Mouse (Mus musculus): ENCODE results near the gene Cacng7. TPM values are rescaled to one million over a fixed set of nuclear protein-coding genes. Genes with fewer than 3 reads are reported as not detected.
"Not testable (repeated sequence)": the region's sequence is repeated elsewhere in the genome, so short reads cannot be mapped to it uniquely, and the experiment has no call there.

The Cacng7 gene
- total and polyA plus RNA-seq, 2 experiments from 2014 or later = 0.15 to 4.0 TPM

DNA sequence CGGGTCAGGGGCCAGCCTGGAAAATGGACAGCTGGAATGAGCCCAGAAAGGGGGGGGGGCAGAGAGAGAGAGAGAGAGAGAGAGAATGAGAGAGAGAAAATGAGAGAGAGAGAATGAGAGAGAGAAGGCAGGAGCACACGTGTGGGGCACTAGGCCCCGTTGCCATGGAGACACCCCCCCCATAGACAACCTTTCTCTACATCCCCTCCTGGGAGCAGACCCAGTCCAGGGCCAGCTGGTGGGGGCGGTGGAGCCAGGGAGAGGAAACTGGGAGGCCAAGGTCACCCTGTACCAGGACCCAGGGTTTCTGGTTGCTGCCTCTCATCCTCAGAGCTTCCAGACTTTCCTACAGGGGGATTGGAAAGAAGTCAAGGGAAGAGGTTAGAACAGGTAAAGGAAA, 59.1 kb downstream of the Cacng7 start:
- no peak for DNase-seq (ENCODE audit: low spot score)
- H3K27me3 ChIP-seq (ENCODE audit: control insufficient read depth, insufficient read depth, low read length) = no peaks in the 10 kb centered on the region
- no peak overlapping the region for H3K4me3 ChIP-seq (ENCODE audit: low read depth, low read length)
- no peaks in the 10 kb centered on the region for H3K9me3 ChIP-seq (replicated peaks; ENCODE audit: control insufficient read depth, low read length)
- ATAC-seq (ENCODE audit: insufficient read depth, low read depth) = no peak
- no peaks in the 10 kb centered on the region for H3K4me1 ChIP-seq (ENCODE audit: control insufficient read depth, insufficient read depth)
- H3K27ac ChIP-seq (ENCODE audit: low read depth) = no peak overlapping the region
- TF ChIP-seq EP300 (IDR thresholded peaks at IDR 0.05; ENCODE audit: low read depth) = no peak
- no peak overlapping the region for H3K9ac ChIP-seq (replicated peaks; ENCODE audit: low read depth, low read length)
- H3K36me3 ChIP-seq (replicated peaks; ENCODE audit: control insufficient read depth, insufficient read depth, low read length) = no peaks in the 10 kb centered on the region
- 22% methylated on average over 4 of the region's 4 CpGs for whole genome bisulfite sequencing
- H3K4me2 ChIP-seq (ENCODE audit: low read depth, low read length) = no peak overlapping the region

DNA sequence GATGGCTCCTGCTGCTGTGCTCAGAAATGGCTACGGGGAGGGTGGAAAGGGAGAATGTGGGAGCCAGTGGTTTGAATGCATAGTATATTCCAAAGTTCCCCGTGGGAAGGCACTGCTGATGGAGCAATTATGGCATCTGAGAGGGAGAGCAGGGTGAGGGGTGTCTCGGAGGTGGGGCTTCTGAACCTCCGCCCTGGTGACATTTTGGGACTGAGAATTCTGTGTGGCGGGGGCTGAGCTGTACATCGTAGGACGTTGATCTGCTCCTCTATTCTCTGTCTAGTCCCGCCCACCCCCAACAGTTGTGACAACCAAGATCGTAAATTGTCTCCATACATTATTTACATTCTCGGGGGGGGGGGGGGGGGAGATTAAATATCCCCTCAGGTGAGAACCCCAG, 64.6 kb downstream of the Cacng7 start:
- H3K4me2 ChIP-seq (ENCODE audit: low read depth, low read length) = no peak overlapping the region
- no peak overlapping the region for H3K27ac ChIP-seq (ENCODE audit: low read depth)
- DNase-seq (ENCODE audit: low spot score) = no peak
- no peak overlapping the region for H3K4me3 ChIP-seq (ENCODE audit: low read depth, low read length)
- H3K9me3 ChIP-seq (replicated peaks; ENCODE audit: control insufficient read depth, low read length) = no peaks in the 10 kb centered on the region
- H3K36me3 ChIP-seq (replicated peaks; ENCODE audit: control insufficient read depth, insufficient read depth, low read length) = no peaks in the 10 kb centered on the region
- ATAC-seq (ENCODE audit: insufficient read depth, low read depth) = no peak
- H3K27me3 ChIP-seq (ENCODE audit: control insufficient read depth, insufficient read depth, low read length) = no peaks in the 10 kb centered on the region
- WGBS = 74% methylated on average over 10 of the region's 10 CpGs
- H3K9ac ChIP-seq (replicated peaks; ENCODE audit: low read depth, low read length) = no peak overlapping the region
- TF ChIP-seq CTCF (IDR thresholded peaks at IDR 0.05; ENCODE audit: low read depth) = no peak
- TF ChIP-seq EP300 (IDR thresholded peaks at IDR 0.05; ENCODE audit: low read depth) = no peak
- no peaks in the 10 kb centered on the region for H3K4me1 ChIP-seq (ENCODE audit: control insufficient read depth, insufficient read depth)

DNA sequence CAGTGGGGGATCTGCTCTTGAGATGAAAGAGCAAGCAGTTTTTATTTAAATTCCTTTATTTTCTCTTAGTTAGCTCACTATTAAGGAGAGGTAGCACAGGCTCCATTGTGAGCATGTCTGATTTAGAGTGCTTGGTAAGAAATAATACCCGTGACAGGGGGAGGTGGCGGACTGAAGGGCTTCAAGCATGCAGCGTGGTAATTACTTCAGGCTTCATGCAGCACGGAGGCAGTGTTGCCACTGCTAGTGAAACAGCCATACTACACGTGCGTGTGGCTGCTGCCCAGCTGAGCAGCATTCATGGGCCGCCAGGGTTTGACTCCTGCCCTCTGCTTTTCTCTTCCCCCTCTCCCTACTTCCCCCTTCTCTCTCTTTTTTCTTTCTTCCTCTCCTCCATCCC, 65.0 kb downstream of the Cacng7 start:
- WGBS = 71% methylated on average over 7 of the region's 7 CpGs
- H3K9ac ChIP-seq (replicated peaks; ENCODE audit: low read depth, low read length) = no peak overlapping the region
- no peaks in the 10 kb centered on the region for H3K4me1 ChIP-seq (ENCODE audit: control insufficient read depth, insufficient read depth)
- H3K27ac ChIP-seq (ENCODE audit: low read depth) = no peak overlapping the region
- no peaks in the 10 kb centered on the region for H3K27me3 ChIP-seq (ENCODE audit: control insufficient read depth, insufficient read depth, low read length)
- no peak for ATAC-seq (ENCODE audit: insufficient read depth, low read depth)
- DNase-seq (ENCODE audit: low spot score) = no peak
- H3K4me2 ChIP-seq (ENCODE audit: low read depth, low read length) = no peak overlapping the region
- no peaks in the 10 kb centered on the region for H3K9me3 ChIP-seq (replicated peaks; ENCODE audit: control insufficient read depth, low read length)
- no peaks in the 10 kb centered on the region for H3K36me3 ChIP-seq (replicated peaks; ENCODE audit: control insufficient read depth, insufficient read depth, low read length)
- H3K4me3 ChIP-seq (ENCODE audit: low read depth, low read length) = no peak overlapping the region
- TF ChIP-seq CTCF (IDR thresholded peaks at IDR 0.05; ENCODE audit: low read depth) (no peak), EP300 (IDR thresholded peaks at IDR 0.05; ENCODE audit: low read depth) (no peak)

DNA sequence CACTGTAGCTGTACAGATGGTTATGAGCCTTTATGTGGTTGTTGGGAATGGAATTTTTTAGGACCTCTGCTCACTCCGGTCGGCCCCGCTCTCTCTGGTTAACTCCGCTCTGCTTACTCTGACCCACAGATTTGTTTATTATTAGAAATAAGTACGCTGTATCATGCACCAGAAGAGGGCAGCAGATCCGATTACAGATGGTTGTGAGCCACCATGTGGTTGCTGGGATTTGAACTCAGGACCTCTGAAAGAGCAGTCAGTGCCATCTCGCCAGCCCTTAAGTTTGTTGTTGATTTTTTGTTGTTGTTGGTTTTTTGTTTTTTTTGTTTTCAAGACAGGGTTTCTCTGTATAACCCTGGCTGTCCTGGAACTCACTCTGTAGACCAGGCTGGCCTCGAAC, 65.6 kb downstream of the Cacng7 start:
- H3K36me3 ChIP-seq (replicated peaks; ENCODE audit: control insufficient read depth, insufficient read depth, low read length); H3K4me3 ChIP-seq (ENCODE audit: low read depth, low read length); DNase-seq (ENCODE audit: low spot score); H3K4me2 ChIP-seq (ENCODE audit: low read depth, low read length); H3K9ac ChIP-seq (replicated peaks; ENCODE audit: low read depth, low read length); H3K27me3 ChIP-seq (ENCODE audit: control insufficient read depth, insufficient read depth, low read length); H3K9me3 ChIP-seq (replicated peaks; ENCODE audit: control insufficient read depth, low read length); ATAC-seq (ENCODE audit: insufficient read depth, low read depth); H3K4me1 ChIP-seq (ENCODE audit: control insufficient read depth, insufficient read depth); H3K27ac ChIP-seq (ENCODE audit: low read depth): not testable (repeated sequence)
- 84% methylated on average over 8 of the region's 8 CpGs for WGBS

DNA sequence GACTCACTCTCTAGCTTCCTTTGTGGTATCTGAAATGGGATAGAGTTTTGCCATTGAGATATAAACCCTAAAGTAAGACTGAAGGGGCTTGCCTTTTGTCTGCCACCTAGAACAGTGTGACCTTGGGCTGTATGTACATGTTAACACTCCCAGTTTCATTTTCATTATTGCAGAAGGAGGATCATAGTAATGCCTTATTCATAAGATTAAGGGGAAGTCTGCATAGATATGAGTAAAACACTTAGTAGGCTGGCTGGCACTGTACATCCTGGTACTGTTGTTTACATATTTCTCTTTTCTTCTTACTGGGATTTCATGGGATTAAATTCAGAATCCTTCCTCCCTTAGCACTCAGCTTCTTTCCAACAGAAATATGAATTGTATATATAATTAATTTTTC, 67.2 kb downstream of the Cacng7 start:
- H3K27me3 ChIP-seq (ENCODE audit: control insufficient read depth, insufficient read depth, low read length) = no peaks in the 10 kb centered on the region

DNA sequence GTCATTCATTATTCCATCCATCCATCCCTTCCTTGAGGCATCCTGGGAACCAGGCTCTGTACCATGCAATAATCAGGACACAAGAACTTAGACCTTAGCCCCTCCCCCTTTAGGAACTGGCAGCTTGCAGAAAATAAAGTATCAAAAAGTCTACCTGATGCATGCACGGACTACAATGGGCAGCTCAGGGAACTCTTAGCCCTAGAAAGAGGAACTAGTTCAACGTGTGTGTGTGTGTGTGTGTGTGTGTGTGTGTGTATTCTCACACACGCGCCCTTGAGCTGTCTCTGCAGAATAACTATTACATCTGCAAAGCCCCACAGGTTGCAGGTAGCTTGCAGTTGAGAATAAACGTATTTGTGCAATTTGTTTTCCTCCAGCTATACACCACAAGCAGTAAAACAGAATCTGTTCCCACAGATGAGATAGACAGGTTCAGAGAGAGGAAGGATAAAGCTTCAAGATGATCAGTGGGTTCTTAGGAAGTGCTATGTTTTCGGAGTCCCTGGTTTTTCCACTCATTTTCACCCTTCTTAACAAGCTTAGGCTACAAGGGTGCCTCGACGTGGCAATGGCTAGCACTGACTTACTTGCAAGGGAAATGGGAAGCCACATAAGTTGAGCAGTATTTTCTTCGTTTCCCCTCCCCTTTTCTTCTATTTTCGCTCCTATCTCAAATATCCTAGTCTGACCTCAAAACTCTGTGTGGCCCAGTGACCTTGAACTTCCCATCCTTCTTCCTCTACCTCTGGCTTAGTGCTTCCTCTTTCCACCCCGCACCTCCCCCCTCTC, 77.2 kb downstream of the Cacng7 start:
- H3K36me3 ChIP-seq (replicated peaks; ENCODE audit: control insufficient read depth, insufficient read depth, low read length) = no peaks in the 10 kb centered on the region
- no peak for ATAC-seq (ENCODE audit: insufficient read depth, low read depth)

More for the DNA sequence above, 67.2 kb downstream of the Cacng7 start:
- no peak for TF ChIP-seq CTCF (IDR thresholded peaks at IDR 0.05; ENCODE audit: low read depth)
- no peak for TF ChIP-seq EP300 (IDR thresholded peaks at IDR 0.05; ENCODE audit: low read depth)
- Histone ChIP-seq H3K9ac (replicated peaks; ENCODE audit: low read depth, low read length) (no peak overlapping the region), H3K4me1 (ENCODE audit: control insufficient read depth, insufficient read depth) (no peaks in the 10 kb centered on the region), H3K9me3 (replicated peaks; ENCODE audit: control insufficient read depth, low read length) (no peaks in the 10 kb centered on the region), H3K4me2 (ENCODE audit: low read depth, low read length) (no peak overlapping the region), H3K36me3 (replicated peaks; ENCODE audit: control insufficient read depth, insufficient read depth, low read length) (no peaks in the 10 kb centered on the region), H3K27ac (ENCODE audit: low read depth) (no peak overlapping the region), H3K4me3 (ENCODE audit: low read depth, low read length) (no peak overlapping the region)
- ATAC-seq (ENCODE audit: insufficient read depth, low read depth) = no peak
- no peak for DNase-seq (ENCODE audit: low spot score)

More for the DNA sequence above, 77.2 kb downstream of the Cacng7 start:
- Histone ChIP-seq H3K4me3 (ENCODE audit: low read depth, low read length) (no peak overlapping the region), H3K27me3 (ENCODE audit: control insufficient read depth, insufficient read depth, low read length) (peaks cover 55% of the 10 kb centered on the region), H3K9me3 (replicated peaks; ENCODE audit: control insufficient read depth, low read length) (no peaks in the 10 kb centered on the region), H3K4me1 (ENCODE audit: control insufficient read depth, insufficient read depth) (no peaks in the 10 kb centered on the region), H3K9ac (replicated peaks; ENCODE audit: low read depth, low read length) (no peak overlapping the region), H3K27ac (ENCODE audit: low read depth) (no peak overlapping the region), H3K4me2 (ENCODE audit: low read depth, low read length) (no peak overlapping the region)
- WGBS = 55% methylated on average over 11 of the region's 11 CpGs
- TF ChIP-seq EP300 (IDR thresholded peaks at IDR 0.05; ENCODE audit: low read depth) = no peak
- no peak for TF ChIP-seq CTCF (IDR thresholded peaks at IDR 0.05; ENCODE audit: low read depth)
- no peak for DNase-seq (ENCODE audit: low spot score)
